Mouse (Mus musculus): ENCODE measurements around the gene Neil1.

Gene Neil1

GRCm38 (mm10) chr9:57146451-57147066 is 1.5 kb downstream of the Neil1 start:
- CTCF ChIA-PET, result interaction anchor here in 3 of 4 experiments (0.5 to 2.3 kb wide), 4 partner anchors 15 to 88 kb away, joined by 3 to 10 read pairs (median 6); partner anchors contain the start of gene Man2c1 (in 1 of the 3)
- POLR2A ChIA-PET, result interaction anchor here (0.6 to 10.1 kb wide), 31 partner anchors 8 to 1594 kb away, joined by 3 to 165 read pairs (median 3); partner anchors contain the start of genes Commd4 (in 3 of the 4), Man2c1 (in 3 of the 4), Rpp25 (in 2 of the 4) and Ppcdc (in 1 of the 4)

GRCm38 (mm10) chr9:57144830-57145229 is 3.3 kb downstream of the Neil1 start:
- ChIA-PET CTCF (interaction anchor here in 1 of 4 experiments (1.0 kb wide), 1 partner anchor 14 kb away, joined by 3 read pairs; the partner anchor contains the start of gene Man2c1), POLR2A (interaction anchor here in 2 of 4 experiments (1.0 to 10.1 kb wide), 6 partner anchors 8 to 253 kb away, joined by 3 to 165 read pairs (median 8); partner anchors contain the start of gene Man2c1 (in 2 of the 2))

GRCm38 (mm10) chr9:57143212-57143611 is 4.9 kb downstream of the Neil1 start:
- POLR2A ChIA-PET, result interaction anchor here in 2 of 4 experiments (0.7 to 10.1 kb wide), 10 partner anchors 10 to 119 kb away, joined by 3 to 165 read pairs (median 4); partner anchors contain the start of genes Man2c1 (in 2 of the 2), 1700017B05Rik (in 1 of the 2) and Commd4 (in 1 of the 2)
- CTCF ChIA-PET, result interaction anchor here in 2 of 4 experiments (0.6 to 2.4 kb wide), 2 partner anchors 12 to 130 kb away, joined by 3 to 9 read pairs; partner anchors contain the start of gene Man2c1 (in 1 of the 2)

GRCm38 (mm10) chr9:57141417-57142353 is 6.4 kb downstream of the Neil1 start:
- POLR2A ChIA-PET, result interaction anchor here (0.7 to 10.1 kb wide), 9 partner anchors 9 to 64 kb away, joined by 3 to 165 read pairs (median 3); partner anchors contain the start of genes Man2c1 (in 3 of the 4) and Commd4 (in 1 of the 4)
- CTCF ChIA-PET, result interaction anchor here in 2 of 4 experiments (0.7 to 2.4 kb wide), 2 partner anchors 11 kb away, joined by 4 to 9 read pairs; partner anchors contain the start of gene Man2c1 (in 1 of the 2)

GRCm38 (mm10) chr9:57139571-57139970 is 8.5 kb downstream of the Neil1 start:
- ChIA-PET POLR2A (interaction anchor here in 3 of 4 experiments (0.7 to 4.2 kb wide), 11 partner anchors 8 to 188 kb away, joined by 3 to 38 read pairs (median 5); partner anchors contain the start of genes Neil1 (in 2 of the 3) and Man2c1 (in 1 of the 3)), CTCF (interaction anchor here in 3 of 4 experiments (0.6 to 1.4 kb wide), 4 partner anchors 8 to 560 kb away, joined by 3 to 6 read pairs (median 4); no protein-coding TSS in a partner anchor)

- POLR2A ChIA-PET, result interaction anchor here in 3 of 4 experiments (0.7 to 4.2 kb wide), 13 partner anchors 8 to 201 kb away, joined by 3 to 38 read pairs (median 4); partner anchors contain the start of genes Neil1 (in 2 of the 3) and Man2c1 (in 1 of the 3)
- CTCF ChIA-PET, result interaction anchor here in 2 of 4 experiments (0.6 to 1.4 kb wide), 3 partner anchors 8 to 561 kb away, joined by 3 to 6 read pairs (median 5); no protein-coding TSS in a partner anchor
Observed at GRCm38 (mm10) chr9:57139110-57139509, 9.0 kb downstream of the Neil1 start.

- ChIA-PET CTCF (interaction anchor here in 2 of 4 experiments (0.6 to 0.8 kb wide), 2 partner anchors 74 to 183 kb away, joined by 3 read pairs; no protein-coding TSS in a partner anchor), POLR2A (interaction anchor here (0.7 to 4.2 kb wide), 12 partner anchors 8 to 201 kb away, joined by 3 to 38 read pairs (median 3); partner anchors contain the start of genes Neil1 (in 2 of the 4) and Man2c1 (in 1 of the 4))
Observed at GRCm38 (mm10) chr9:57138507-57138906, 9.6 kb downstream of the Neil1 start.

- ChIA-PET POLR2A (interaction anchor here in 3 of 4 experiments (1.0 to 4.2 kb wide), 6 partner anchors 10 to 26 kb away, joined by 3 to 38 read pairs (median 3); partner anchors contain the start of gene Neil1 (in 2 of the 3)), CTCF (interaction anchor here in 2 of 4 experiments (0.6 to 0.8 kb wide), 2 partner anchors 75 to 246 kb away, joined by 3 read pairs; no protein-coding TSS in a partner anchor)
Observed at GRCm38 (mm10) chr9:57137777-57138176, 10.3 kb downstream of the Neil1 start.

- ChIA-PET POLR2A (interaction anchor here in 3 of 4 experiments (0.9 to 4.2 kb wide), 6 partner anchors 11 to 64 kb away, joined by 3 to 38 read pairs (median 3); partner anchors contain the start of gene Neil1 (in 2 of the 3)), CTCF (interaction anchor here in 1 of 4 experiments (0.8 kb wide), 1 partner anchor 246 kb away, joined by 3 read pairs; no protein-coding TSS in a partner anchor)
Observed at GRCm38 (mm10) chr9:57137246-57137645, 10.9 kb downstream of the Neil1 start.

- POLR2A ChIA-PET, result interaction anchor here (0.7 to 10.5 kb wide), 86 partner anchors 8 to 577 kb away, joined by 3 to 165 read pairs (median 5); partner anchors contain the start of genes Commd4 (in 3 of the 4), Neil1 (in 3 of the 4), Sin3a (in 3 of the 4) and Snupn (in 3 of the 4)
- CTCF ChIA-PET, result interaction anchor here (0.5 to 2.5 kb wide), 72 partner anchors 9 to 526 kb away, joined by 3 to 24 read pairs (median 4); partner anchors contain the start of genes Snx33 (in 3 of the 4), Neil1 (in 2 of the 4), Sin3a (in 2 of the 4) and Commd4 (in 1 of the 4)
Observed at GRCm38 (mm10) chr9:57130577-57131433, 17.3 kb downstream of the Neil1 start, which contains the start of gene Man2c1. Man2c1 (plus strand) TSS chr9:57130690.

- ChIA-PET CTCF (interaction anchor here in 2 of 4 experiments (1.9 to 2.5 kb wide), 5 partner anchors 12 to 238 kb away, joined by 8 to 24 read pairs (median 9); partner anchors contain the start of genes Sin3a (in 1 of the 2) and Snx33 (in 1 of the 2)), POLR2A (interaction anchor here in 3 of 4 experiments (0.8 to 10.5 kb wide), 30 partner anchors 9 to 237 kb away, joined by 3 to 165 read pairs (median 13); partner anchors contain the start of genes Sin3a (in 3 of the 3), Neil1 (in 2 of the 3), Snupn (in 2 of the 3) and Imp3 (in 1 of the 3))
Observed at GRCm38 (mm10) chr9:57129641-57130040, 18.5 kb downstream of the Neil1 start.

GRCm38 (mm10) chr9:57117261-57117755 is 30.8 kb downstream of the Neil1 start:
- ChIA-PET CTCF (interaction anchor here in 2 of 4 experiments (0.6 to 2.6 kb wide), 3 partner anchors 13 to 179 kb away, joined by 4 to 14 read pairs (median 7); partner anchors contain the start of gene Man2c1 (in 1 of the 2)), POLR2A (interaction anchor here (0.7 to 8.7 kb wide), 23 partner anchors 10 to 180 kb away, joined by 3 to 58 read pairs (median 6); partner anchors contain the start of genes Man2c1 (in 2 of the 4), Imp3 (in 1 of the 4) and Snupn (in 1 of the 4))
